Mouse (Mus musculus) ES-Bruce4 (cell line): ENCODE measurements around the gene Neo1.

ENCODE experiments used
- CTCF ChIP-seq: IDR thresholded peaks from one replicate; pipeline ENCODE4 v1.8.1; 2011; ENCODE audit warnings: low read depth, low read length
- EP300 ChIP-seq: IDR thresholded peaks from 2 replicates; pipeline ENCODE4 v1.6.1; 2011; ENCODE audit warnings: low read depth, low read length; ENCODE audit not compliant: insufficient read depth
- POLR2A ChIP-seq: IDR thresholded peaks from one replicate; pipeline ENCODE4 v1.8.1; 2011; ENCODE audit warnings: low read length; ENCODE audit not compliant: insufficient read depth

GRCm38 (mm10) chr9:59072076-59072777, 36.0 kb upstream of the Neo1 start:
- no peak for TF ChIP-seq CTCF
- no peak for TF ChIP-seq EP300
- TF ChIP-seq POLR2A = no peak
